Mouse (Mus musculus) heart, postnatal 10 days (tissue): ENCODE measurements around the gene Acrbp. TPM values are rescaled to one million over a fixed set of nuclear protein-coding genes. Genes with fewer than 3 reads are reported as not detected.
A peak's percentile ranks its signal among the peaks of the same experiment; 100 is the strongest.
"Not testable (repeated sequence)": the region's sequence is repeated elsewhere in the genome, so short reads cannot be mapped to it uniquely, and the experiment has no call there.

Experiments used
- DNase-seq, 2 experiments: peaks; one replicate each; pipeline ENCODE4 v3.0.0; 2021
- intact Hi-C: fragments of 180-260 bp; cut with DNase I; formaldehyde crosslinking; loops from one replicate; pipeline ENCODE4 v1.15.1; 2025
- total RNA-seq, 2 experiments: library from RNA; stranded (reverse); gene quantifications; 2 replicates each; pipeline ENCODE4 v1.2.3; 2021

Gene Acrbp
- total RNA-seq, 2 experiments from 2014 or later, result 2.1 to 2.8 TPM

- intact Hi-C loops, DNase-seq: not testable (repeated sequence)
Measured at GRCm38 (mm10) chr6:125065223-125065622, 15.7 kb downstream of the Acrbp start.

GRCm38 (mm10) chr6:125067571-125067995, 18.1 kb downstream of the Acrbp start, which contains the start of gene Lpar5:
TSS of gene Lpar5 (plus strand) at chr6:125067920.
- intact Hi-C loops, result no loop called here

DNA sequence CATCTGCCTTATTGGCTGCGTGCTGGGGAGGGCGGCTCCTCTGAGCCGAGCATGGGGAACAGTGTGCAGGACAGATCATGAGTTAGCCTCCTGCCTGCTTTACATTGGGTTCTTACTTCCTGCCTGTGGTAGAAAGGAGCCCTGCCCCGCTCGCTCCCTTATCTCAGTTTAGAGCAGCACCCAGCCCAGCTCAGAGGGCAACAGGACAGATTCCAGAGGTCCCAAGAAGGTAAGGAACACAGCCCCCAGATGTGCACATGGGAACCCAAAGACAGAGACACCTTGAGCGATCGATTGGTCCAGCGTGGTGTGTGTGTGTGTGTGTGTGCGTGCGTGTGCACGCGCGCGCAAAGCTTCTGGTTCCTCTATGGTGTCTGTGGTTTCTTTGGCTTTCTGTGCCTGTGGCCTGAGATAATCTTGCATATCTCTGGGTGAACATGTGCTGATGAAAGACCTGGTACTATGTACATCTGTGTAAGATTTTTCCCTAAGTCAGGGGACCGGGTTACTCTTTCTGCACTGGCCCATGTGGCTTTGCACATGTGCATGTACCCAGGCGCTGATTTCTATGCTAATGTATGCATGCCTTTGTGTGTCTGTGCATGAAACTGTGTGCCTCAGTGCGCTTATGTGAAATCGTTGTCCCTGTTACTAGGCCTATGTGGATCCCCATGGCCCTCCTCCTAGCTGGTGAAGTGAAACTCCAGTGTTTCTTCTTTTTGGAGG, 21.8 kb downstream of the Acrbp start:
- intact Hi-C loops, result no loop called here
- no peak for DNase-seq

More at GRCm38 (mm10) chr6:125067571-125067995, 18.1 kb downstream of the Acrbp start, which contains the start of gene Lpar5:
- DNase-seq, result no peak

DNA sequence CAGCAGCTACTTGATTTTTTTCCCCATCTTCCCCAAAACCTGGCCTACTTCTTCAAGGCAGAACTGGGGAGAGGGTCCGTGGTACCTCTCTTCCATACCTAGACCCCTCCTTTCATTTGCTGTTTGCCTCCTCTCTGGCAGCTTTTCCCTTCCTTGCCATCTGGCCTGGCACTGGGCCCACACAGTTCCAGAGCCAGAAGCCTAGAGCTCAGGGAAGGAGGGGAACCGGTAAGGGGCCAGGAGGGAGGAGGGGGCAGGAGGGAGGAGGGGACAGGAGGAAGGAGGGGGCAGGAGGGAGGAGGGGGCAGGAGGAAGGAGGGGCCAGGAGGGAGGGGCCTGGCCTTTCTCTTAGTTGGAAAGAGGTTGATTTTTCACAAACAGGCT, 22.4 kb downstream of the Acrbp start:
- peak; percentile 31 to 56 for DNase-seq
- intact Hi-C loops, result no loop called here

- no peak for DNase-seq
- intact Hi-C loops, result no loop called here
Measured at GRCm38 (mm10) chr6:125073825-125074224, 24.3 kb downstream of the Acrbp start.

DNA sequence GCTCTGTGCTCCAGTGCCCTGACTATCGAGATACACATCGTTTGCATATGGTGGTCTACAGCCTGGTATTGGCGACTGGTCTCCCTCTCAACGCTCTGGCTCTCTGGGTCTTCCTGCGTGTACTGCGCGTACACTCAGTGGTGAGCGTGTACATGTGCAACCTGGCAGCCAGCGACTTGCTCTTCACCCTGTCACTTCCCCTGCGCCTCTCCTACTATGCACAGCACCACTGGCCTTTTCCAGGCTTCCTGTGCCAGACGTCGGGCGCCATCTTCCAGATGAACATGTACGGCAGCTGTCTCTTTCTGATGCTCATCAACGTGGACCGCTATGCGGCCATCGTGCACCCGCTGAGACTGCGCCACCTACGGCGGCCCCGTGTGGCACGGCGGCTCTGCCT, 31.9 kb downstream of the Acrbp start:
- intact Hi-C loops, result no loop called here
- DNase-seq, result peak in 1 of 2 experiments; percentile 27

DNA sequence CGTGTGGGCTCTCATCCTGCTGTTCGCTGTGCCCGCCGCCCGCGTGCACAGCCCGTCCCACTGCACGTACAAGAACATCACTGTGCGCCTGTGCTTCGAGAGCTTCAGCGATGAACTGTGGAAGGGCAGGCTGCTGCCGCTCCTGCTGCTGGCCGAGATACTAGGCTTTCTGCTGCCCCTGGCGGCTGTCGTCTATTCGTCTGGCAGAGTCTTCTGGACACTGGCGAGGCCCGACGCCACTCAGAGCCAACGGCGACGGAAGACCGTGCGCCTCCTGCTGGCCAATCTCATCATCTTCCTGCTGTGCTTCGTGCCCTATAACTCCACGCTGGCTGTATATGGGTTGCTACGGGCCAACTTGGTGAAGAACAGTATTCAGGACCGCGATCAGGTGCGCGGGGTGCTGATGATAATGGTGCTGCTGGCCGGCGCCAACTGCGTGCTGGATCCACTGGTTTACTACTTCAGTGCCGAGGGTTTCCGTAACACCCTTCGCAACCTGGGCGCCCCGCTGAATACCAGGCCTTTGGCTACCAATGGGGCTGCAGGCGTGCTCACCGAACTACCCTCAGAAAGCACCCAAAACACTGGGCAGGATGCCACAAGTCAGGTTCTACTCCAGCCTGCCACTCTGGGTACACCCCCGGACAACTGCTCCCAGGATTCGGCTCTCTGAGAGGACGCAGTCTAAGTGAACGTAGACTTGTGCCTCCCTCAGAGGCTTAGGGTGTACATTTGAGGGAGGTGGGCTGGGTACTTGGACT, 32.5 kb downstream of the Acrbp start:
- intact Hi-C loops, result loop anchor here (1.0 kb wide), 2 partner anchors 36 to 235 kb away; no protein-coding TSS in a partner anchor

DNA sequence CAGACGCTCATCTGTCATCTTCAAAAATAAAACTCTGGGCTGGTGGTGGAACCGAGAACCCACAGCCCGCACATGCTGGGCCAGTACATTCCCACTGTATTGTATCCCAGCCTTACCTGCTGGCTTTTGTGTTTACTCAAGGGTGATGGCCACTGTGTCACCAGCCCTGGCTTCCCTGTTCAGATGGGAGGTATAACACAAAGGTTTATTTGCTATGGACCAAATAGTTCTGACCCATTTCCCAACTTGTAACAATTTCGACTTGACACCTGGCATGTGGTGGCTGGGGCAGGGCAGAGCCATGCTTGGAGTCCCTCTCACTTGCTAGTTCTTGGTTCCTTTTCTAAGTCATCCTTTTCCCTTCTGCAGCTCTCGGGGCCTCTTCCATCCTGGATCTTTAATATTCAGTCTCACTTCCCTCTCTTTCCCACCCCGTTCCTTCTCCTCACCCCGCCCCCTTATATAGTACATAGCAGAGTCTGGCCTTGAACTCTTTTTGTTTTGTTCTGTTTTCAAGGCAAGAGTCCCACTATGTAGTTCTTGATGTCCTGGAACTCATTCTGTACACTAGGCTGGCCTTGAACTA, 33.4 kb downstream of the Acrbp start:
- no peak for DNase-seq
- intact Hi-C loops, result loop anchor here (1.0 kb wide), 2 partner anchors 37 to 236 kb away; no protein-coding TSS in a partner anchor

More for the DNA sequence above, 32.5 kb downstream of the Acrbp start:
- DNase-seq, result peak; percentile 94 to 95

- peak; percentile 74 to 80 for DNase-seq
- intact Hi-C loops, result loop anchor here (1.0 kb wide), 1 partner anchor 180 kb away; no protein-coding TSS in a partner anchor
Measured at GRCm38 (mm10) chr6:125084424-125084823, 34.9 kb downstream of the Acrbp start.

- no peak for DNase-seq
- intact Hi-C loops, result no loop called here
Measured at GRCm38 (mm10) chr6:125087937-125088336, 38.4 kb downstream of the Acrbp start.

DNA sequence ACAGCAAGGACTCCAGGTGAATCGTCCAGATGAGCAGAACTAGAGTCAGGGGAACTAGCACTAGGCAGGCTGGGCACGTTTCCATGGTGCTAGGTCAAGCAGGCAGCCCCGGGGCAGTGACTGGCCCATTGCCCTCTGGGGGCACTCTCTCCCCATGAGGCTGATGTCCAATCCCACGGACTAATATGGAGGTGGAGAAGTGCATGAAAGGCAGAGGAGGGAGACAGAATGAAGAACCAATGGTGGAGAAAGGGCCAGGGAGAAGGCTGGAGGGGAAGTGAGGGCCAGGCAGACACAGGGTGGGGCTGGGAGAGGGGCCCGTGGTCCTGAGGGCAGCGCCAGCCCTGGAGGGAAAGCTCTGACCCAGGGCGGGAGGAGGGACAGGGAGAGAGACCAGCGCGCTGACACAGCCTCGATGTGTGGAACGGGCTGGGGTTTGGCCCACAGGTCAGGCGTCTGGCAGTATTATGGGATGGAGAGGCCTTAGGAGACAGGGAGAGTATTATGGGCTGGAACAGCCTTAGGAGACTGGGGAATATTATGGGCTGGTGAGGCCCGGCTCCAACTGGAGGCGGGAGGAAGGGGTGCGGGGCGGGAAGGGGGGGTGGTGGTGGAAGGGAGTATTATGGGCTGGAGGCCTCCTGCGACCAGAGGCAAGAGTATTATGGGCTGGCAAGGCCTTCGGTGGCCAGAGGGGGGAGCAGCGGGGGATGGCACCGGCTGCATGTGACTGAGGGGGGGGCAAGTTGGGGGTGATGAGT, 39.3 kb downstream of the Acrbp start:
- DNase-seq, result peak; percentile 84
- intact Hi-C loops, result no loop called here

DNA sequence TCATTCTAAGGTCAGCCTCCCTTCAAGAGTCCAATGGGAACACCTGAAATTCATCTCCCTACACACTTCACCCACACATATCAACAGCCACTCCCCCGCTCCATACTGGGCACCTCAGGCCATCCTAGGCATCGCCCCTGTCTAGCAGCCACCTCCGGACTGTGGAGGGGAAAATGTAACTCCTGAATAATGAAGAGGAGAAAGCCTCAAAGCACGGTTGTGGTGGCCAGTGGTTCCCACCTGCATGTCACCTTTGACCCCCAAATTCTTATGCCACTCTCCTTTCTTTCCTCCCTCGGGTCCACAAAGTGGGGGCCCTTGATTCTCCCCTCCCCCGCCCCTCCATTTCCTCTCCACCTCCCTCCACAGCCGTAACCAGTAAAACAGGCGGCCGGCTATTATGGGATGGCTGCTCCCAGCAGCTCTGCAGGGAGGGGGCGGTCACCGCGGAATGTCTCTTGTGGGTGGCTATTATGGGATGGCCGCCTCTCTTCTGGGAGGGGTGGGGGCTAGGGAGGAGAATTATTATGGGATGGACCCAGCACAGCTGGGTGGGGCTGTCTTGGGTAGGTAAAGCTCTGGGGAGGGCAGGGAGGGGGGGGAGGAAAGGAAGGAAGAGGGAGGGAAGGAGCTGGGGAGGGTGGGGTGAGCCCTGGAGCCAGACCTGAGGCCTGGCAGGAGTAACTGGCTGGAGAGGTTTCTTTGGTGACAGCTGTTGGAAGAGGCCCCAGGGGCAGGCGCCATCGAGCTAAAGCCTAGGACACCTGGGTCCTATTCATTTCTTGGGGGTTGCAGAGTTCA, 40.2 kb downstream of the Acrbp start:
- intact Hi-C loops, result no loop called here
- DNase-seq, result peak; percentile 83 to 86

DNA sequence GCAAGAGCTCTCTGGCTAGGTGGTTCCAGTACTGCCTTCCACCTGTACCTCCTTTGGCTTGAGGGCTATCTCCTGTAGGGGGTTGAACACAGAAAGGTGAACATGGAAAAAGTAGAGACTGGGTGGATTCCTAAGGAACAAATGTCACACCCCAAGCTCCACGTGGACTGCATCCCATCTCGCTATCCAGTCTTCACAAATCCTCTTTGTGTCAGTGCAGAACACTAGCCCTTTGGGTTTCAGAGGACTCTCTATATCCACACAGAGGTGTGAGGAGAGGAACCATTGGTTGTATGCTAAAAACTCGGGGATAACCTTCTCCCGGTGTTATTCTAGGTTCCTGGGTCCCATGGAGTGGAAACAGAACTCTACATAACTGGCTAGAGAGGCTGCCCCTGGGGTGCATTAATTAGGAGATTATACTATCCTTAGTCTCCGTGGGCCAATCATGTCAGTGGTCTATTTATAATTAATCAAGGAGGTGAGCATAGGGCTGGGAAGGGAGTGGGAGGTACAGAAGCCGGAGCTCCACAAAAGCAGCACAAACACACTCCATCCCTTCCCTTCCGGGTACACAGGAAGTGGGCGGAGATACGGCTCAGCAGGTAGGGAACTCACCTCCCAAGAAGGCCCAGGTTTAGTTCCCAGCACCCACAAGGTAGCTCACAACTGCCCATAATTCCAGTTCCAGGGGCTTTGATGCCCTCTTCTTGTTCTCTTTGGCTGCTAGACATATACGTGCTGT, 41.0 kb downstream of the Acrbp start:
- DNase-seq, result no peak

DNA sequence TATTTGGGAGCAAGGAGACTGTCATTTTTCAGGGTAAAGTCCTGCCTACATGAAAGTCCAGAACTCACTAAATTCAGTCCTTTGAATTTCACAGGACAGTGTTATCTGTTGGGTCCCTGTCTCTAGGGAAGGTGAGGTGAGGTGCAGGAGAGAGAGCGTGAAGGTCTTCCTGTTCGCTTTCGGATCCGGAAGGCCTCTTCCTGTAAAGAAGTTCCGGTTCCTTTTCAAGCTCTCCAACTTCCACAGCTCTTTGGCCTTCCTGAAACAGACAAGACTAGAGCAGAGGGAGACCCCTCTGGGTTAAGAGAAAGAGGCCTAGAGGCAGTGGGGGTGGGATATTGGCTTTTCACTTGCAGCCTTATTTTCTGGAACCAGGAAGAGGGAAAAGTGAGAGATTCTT, 42.9 kb downstream of the Acrbp start:
- DNase-seq, result no peak
- intact Hi-C loops, result no loop called here

More for the DNA sequence above, 41.0 kb downstream of the Acrbp start:
- intact Hi-C loops, result no loop called here

DNA sequence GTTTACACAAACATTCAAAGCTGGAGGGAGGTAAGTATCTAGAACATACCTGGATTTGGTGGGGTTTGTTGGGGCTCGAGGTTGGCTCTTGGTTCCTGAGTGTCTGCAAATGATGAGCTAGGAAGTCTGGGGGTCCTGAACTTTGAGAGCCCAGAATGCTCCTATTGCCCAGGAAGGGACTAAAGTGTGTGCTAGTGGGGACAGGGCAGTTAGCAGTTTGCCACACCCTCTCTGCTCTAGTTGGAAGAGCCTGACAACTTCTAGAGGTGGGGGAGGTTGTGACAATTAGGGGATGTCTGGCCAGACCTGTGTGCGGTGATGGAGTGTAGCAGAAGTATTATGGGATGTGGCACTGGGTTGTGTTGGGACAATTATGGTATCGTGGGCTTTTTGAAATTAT, 45.4 kb downstream of the Acrbp start:
- no peak for DNase-seq
- intact Hi-C loops, result loop anchor here (5.0 kb wide), 1 partner anchor 97 kb away; the partner anchor contains the start of genes Mrpl51 and Ncapd2

- intact Hi-C loops, result loop anchor here (2.0 to 5.0 kb wide), 2 partner anchors 35 to 97 kb away; partner anchors contain the start of genes Mrpl51, Ncapd2 and Nop2
- DNase-seq, result peak; percentile 93 to 94
Measured at GRCm38 (mm10) chr6:125095391-125096278, 46.1 kb downstream of the Acrbp start, which contains the start of gene Chd4. TSS of gene Chd4 (plus strand) at chr6:125095981.

- intact Hi-C loops, result loop anchor here (2.0 to 5.0 kb wide), 2 partner anchors 35 to 96 kb away; partner anchors contain the start of genes Mrpl51, Ncapd2 and Nop2
- no peak for DNase-seq
Measured at GRCm38 (mm10) chr6:125096279-125096596, 46.7 kb downstream of the Acrbp start.
